Mouse (Mus musculus): ENCODE data around the gene Pde6d. TPM values are rescaled to one million over a fixed set of nuclear protein-coding genes. Genes with fewer than 3 reads are reported as not detected.

Gene Pde6d
- polyA plus RNA-seq, 1 experiment from 2014 or later: 87.1 TPM

Other genes with a start within 250 kb of the Pde6d start
- gene Ncl, start 223.2 kb downstream of the Pde6d start, polyA plus RNA-seq (2016; fragmentation: Nextera tagmentation; extraction: Ambion mirVana): 270 and 478 TPM in 2 replicates
- 0.12 TPM in 1 of 2 replicates, not detected in the other for gene Nmur1, start 156.4 kb downstream of the Pde6d start, polyA plus RNA-seq (2016; fragmentation: Nextera tagmentation; extraction: Ambion mirVana)
- gene Tex44, start 156.3 kb downstream of the Pde6d start, polyA plus RNA-seq (2016; fragmentation: Nextera tagmentation; extraction: Ambion mirVana): not detected in 2 replicates
- gene Ptma, start 55.9 kb downstream of the Pde6d start, polyA plus RNA-seq (2016; fragmentation: Nextera tagmentation; extraction: Ambion mirVana): 2,611 and 3,050 TPM in 2 replicates
- 76.2 and 82.4 TPM in 2 replicates for gene Cops7b, start 275 bp upstream of the Pde6d start, polyA plus RNA-seq (2016; fragmentation: Nextera tagmentation; extraction: Ambion mirVana)
- gene Nppc, start 87.9 kb upstream of the Pde6d start, polyA plus RNA-seq (2016; fragmentation: Nextera tagmentation; extraction: Ambion mirVana): 12.9 and 19.8 TPM in 2 replicates
- 33.0 and 35.7 TPM in 2 replicates for gene Dis3l2, start 121.2 kb upstream of the Pde6d start, polyA plus RNA-seq (2016; fragmentation: Nextera tagmentation; extraction: Ambion mirVana)